Mouse (Mus musculus): Measurements from ENCODE around the gene Klhl5. TPM values are rescaled to one million over a fixed set of nuclear protein-coding genes. Genes with fewer than 3 reads are reported as not detected.

The Klhl5 gene
- polyA plus RNA-seq, 1 experiment from 2014 or later, result 27.2 TPM

- WGBS, result 90% methylated on average over 3 of the region's 3 CpGs
- no peak for ATAC-seq (ENCODE audit: low FRiP score, low read depth)
- no peak overlapping the region for H3K4me3 ChIP-seq
- H3K4me2 ChIP-seq (replicated peaks), result no peak overlapping the region
- no peaks in the 10 kb centered on the region for H3K4me1 ChIP-seq
- H3K27ac ChIP-seq (replicated peaks), result no peak overlapping the region
- H3K9ac ChIP-seq (replicated peaks), result no peak overlapping the region
- no peaks in the 10 kb centered on the region for H3K9me3 ChIP-seq
- H3K36me3 ChIP-seq, result peaks cover 42% of the 10 kb centered on the region
- H3K27me3 ChIP-seq, result no peaks in the 10 kb centered on the region
Measured at GRCm38 (mm10) chr5:65151276-65151675, 43.9 kb downstream of the Klhl5 start.

GRCm38 (mm10) chr5:65151767-65152166 lies 44.4 kb downstream of the Klhl5 start:
- WGBS, result 82% methylated on average over 5 of the region's 5 CpGs
- peaks cover 44% of the 10 kb centered on the region for H3K36me3 ChIP-seq

GRCm38 (mm10) chr5:65154287-65154686 lies 46.9 kb downstream of the Klhl5 start:
- Histone ChIP-seq H3K4me3 (no peak overlapping the region), H3K36me3 (peaks cover 34% of the 10 kb centered on the region), H3K4me2 (replicated peaks) (no peak overlapping the region), H3K27ac (replicated peaks) (no peak overlapping the region), H3K27me3 (no peaks in the 10 kb centered on the region), H3K9ac (replicated peaks) (no peak overlapping the region), H3K9me3 (no peaks in the 10 kb centered on the region), H3K4me1 (no peaks in the 10 kb centered on the region)
- WGBS, result 91% methylated on average over 6 of the region's 6 CpGs
- no peak for ATAC-seq (ENCODE audit: low FRiP score, low read depth)

More at GRCm38 (mm10) chr5:65151767-65152166, 44.4 kb downstream of the Klhl5 start:
- no peak for ATAC-seq (ENCODE audit: low FRiP score, low read depth)
- Histone ChIP-seq H3K4me1 (no peaks in the 10 kb centered on the region), H3K9me3 (no peaks in the 10 kb centered on the region), H3K9ac (replicated peaks) (no peak overlapping the region), H3K4me2 (replicated peaks) (no peak overlapping the region), H3K4me3 (no peak overlapping the region), H3K27me3 (no peaks in the 10 kb centered on the region), H3K27ac (replicated peaks) (no peak overlapping the region)

GRCm38 (mm10) chr5:65156853-65157252 lies 49.5 kb downstream of the Klhl5 start:
- no peaks in the 10 kb centered on the region for H3K4me1 ChIP-seq
- no peak overlapping the region for H3K27ac ChIP-seq (replicated peaks)
- H3K27me3 ChIP-seq, result no peaks in the 10 kb centered on the region
- ATAC-seq (ENCODE audit: low FRiP score, low read depth), result no peak
- no peak overlapping the region for H3K4me3 ChIP-seq
- no peak overlapping the region for H3K9ac ChIP-seq (replicated peaks)
- peaks cover 35% of the 10 kb centered on the region for H3K36me3 ChIP-seq
- WGBS, result 75% methylated on average over 2 of the region's 2 CpGs
- H3K9me3 ChIP-seq, result no peaks in the 10 kb centered on the region
- no peak overlapping the region for H3K4me2 ChIP-seq (replicated peaks)

DNA sequence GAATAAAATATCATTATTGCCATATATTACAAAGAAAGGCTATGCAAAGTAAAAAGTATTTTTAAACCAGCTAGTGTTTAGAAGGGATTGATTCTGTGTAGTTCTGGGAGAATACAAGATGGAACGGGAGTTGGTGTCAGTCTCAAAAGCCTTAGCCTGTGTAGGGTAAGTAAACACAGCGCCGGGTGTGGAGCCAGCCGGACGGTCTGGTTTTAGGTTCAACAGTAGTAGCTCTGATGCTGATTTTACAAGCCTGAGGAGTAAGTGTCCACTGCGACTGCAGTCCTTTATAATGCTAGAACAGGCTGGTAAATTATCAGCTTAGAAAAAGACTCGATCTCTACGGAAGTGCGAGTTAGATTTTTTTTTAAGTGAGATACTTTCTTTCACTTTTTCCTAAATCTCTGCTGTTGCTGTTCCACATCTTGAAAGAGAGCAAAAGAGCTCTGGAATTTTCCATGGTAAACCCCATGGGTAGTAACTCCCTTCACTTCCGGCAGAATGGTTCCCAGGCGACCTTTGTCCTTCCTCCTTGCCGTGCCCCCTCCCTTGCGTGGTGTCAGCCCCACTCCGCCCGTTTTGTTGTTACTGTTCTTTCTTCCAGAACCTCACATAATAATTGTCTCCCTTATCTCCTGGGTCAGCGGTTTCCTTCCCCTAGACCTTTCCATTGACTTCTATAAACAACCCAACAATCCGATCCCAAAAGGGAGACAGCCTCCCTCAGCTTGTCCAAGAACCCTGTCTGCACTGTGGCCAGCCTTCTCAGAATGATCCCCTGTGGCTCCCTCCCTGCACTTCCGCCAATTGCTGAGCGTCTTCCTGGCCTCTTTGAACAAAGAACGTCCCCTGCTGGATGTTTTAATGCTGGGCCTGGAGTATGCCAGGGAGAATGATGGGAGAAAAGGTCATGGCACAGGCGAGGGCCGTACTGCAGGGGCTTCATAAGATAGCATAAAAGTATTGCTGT lies 50.4 kb downstream of the Klhl5 start:
- Histone ChIP-seq H3K27me3 (no peaks in the 10 kb centered on the region), H3K27ac (replicated peaks) (no peak overlapping the region), H3K36me3 (peaks cover 34% of the 10 kb centered on the region), H3K4me3 (no peak overlapping the region), H3K9ac (replicated peaks) (no peak overlapping the region), H3K9me3 (no peaks in the 10 kb centered on the region), H3K4me1 (no peaks in the 10 kb centered on the region), H3K4me2 (replicated peaks) (no peak overlapping the region)
- WGBS, result 77% methylated on average over 22 of the region's 22 CpGs
- no peak for ATAC-seq (ENCODE audit: low FRiP score, low read depth)

GRCm38 (mm10) chr5:65158696-65159305 lies 51.5 kb downstream of the Klhl5 start:
- no peak overlapping the region for H3K4me3 ChIP-seq
- H3K27ac ChIP-seq (replicated peaks), result no peak overlapping the region
- H3K4me2 ChIP-seq (replicated peaks), result no peak overlapping the region
- H3K9me3 ChIP-seq, result no peaks in the 10 kb centered on the region
- no peaks in the 10 kb centered on the region for H3K27me3 ChIP-seq
- peaks cover 37% of the 10 kb centered on the region for H3K36me3 ChIP-seq
- H3K4me1 ChIP-seq, result no peaks in the 10 kb centered on the region
- no peak for ATAC-seq (ENCODE audit: low FRiP score, low read depth)
- no peak overlapping the region for H3K9ac ChIP-seq (replicated peaks)
- 91% methylated on average over 20 of the region's 20 CpGs for WGBS

DNA sequence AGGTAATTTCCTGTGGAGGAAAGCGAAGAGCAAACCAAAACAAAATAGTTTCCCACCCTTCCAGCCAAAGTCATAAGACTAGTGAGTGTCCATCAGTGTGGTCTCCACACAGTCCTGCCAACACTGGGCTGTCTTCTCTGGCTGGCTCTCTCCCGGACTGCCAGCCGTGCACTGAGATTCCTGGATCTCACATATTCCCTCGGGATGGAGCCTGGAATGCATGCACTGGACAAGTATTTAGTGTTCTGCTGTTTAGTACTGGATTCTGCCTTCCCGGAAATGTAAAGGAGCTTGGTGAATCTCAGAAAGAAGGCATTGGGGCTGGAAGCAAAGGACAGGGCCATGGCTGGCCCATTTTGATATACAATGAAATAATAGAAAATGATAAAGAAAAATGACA lies 55.7 kb downstream of the Klhl5 start:
- Histone ChIP-seq H3K9ac (replicated peaks) (no peak overlapping the region), H3K36me3 (peaks cover 40% of the 10 kb centered on the region), H3K27ac (replicated peaks) (no peak overlapping the region), H3K4me2 (replicated peaks) (no peak overlapping the region), H3K4me3 (no peak overlapping the region), H3K27me3 (no peaks in the 10 kb centered on the region), H3K4me1 (no peaks in the 10 kb centered on the region), H3K9me3 (no peaks in the 10 kb centered on the region)
- WGBS, result 76% methylated on average over 5 of the region's 5 CpGs
- ATAC-seq (ENCODE audit: low FRiP score, low read depth), result no peak

DNA sequence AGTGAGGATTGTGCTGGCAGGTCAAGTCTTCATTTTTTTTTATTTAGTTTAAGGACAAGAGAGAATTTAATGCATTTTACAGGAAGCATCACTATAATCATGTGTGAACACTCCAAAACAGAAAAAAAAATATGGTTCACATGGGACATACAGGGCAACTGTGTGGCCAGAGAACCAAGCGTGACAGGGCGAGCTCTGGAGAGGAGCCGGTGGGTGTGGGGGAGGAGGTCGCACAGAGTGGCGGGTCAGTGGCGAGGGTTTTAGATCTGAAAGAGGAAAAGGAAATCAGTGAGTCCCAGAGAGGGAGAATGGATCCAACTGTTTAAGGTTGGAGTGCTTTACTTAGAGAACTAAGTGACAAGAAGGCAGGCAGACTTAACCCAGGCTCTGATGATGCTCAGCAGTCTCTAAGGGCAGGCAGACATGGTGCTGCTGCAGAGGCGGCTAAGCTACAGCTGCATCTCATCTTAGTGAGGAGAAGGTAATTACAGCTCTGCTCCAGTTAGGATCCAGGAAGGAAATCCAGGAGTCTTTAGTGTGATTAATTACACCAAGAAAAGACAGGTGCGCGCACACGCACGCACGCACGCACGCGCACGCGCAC lies 56.3 kb downstream of the Klhl5 start:
- Histone ChIP-seq H3K36me3 (peaks cover 40% of the 10 kb centered on the region), H3K27ac (replicated peaks) (no peak overlapping the region), H3K4me1 (no peaks in the 10 kb centered on the region), H3K4me3 (no peak overlapping the region), H3K27me3 (no peaks in the 10 kb centered on the region), H3K9ac (replicated peaks) (no peak overlapping the region), H3K9me3 (no peaks in the 10 kb centered on the region), H3K4me2 (replicated peaks) (no peak overlapping the region)
- no peak for ATAC-seq (ENCODE audit: low FRiP score, low read depth)
- WGBS, result 93% methylated on average over 17 of the region's 17 CpGs

DNA sequence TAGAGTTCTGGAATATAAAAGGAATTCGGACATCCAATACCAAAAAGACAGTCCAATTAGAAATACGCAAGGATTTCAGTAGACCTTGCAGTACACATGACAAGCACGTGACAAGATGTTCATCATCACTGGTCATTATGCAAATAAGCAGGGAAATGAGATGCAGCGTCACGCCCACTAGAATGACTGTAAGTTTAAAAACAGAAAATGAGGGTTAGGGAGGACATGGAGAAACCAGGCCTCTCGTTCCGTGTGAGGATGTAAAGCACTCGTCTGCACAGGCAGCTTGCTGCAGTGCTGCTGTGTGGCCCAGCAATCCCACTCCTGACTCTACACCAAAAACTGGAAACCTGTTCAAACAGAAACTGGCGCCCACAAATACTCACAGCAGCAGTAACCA lies 62.9 kb downstream of the Klhl5 start:
- no peak overlapping the region for H3K4me2 ChIP-seq (replicated peaks)
- ATAC-seq (ENCODE audit: low FRiP score, low read depth), result no peak
- no peaks in the 10 kb centered on the region for H3K4me1 ChIP-seq
- WGBS, result 87% methylated on average over 9 of the region's 9 CpGs
- peaks cover 7% of the 10 kb centered on the region; the same call in 1 of the 2 replicates for H3K36me3 ChIP-seq
- H3K27me3 ChIP-seq, result no peaks in the 10 kb centered on the region
- H3K9ac ChIP-seq (replicated peaks), result no peak overlapping the region
- H3K9me3 ChIP-seq, result no peaks in the 10 kb centered on the region
- no peak overlapping the region for H3K4me3 ChIP-seq
- H3K27ac ChIP-seq (replicated peaks), result no peak overlapping the region

- no peaks in the 10 kb centered on the region for H3K27me3 ChIP-seq
- no peaks in the 10 kb centered on the region for H3K36me3 ChIP-seq
- H3K9me3 ChIP-seq, result no peaks in the 10 kb centered on the region
- peak; percentile 66; the same call in 1 of the 2 replicates for ATAC-seq (ENCODE audit: low FRiP score, low read depth)
- 62% methylated on average over 26 of the region's 26 CpGs for WGBS
- H3K4me2 ChIP-seq (replicated peaks), result peak overlapping the region; percentile 25
- H3K27ac ChIP-seq (replicated peaks), result 0 out of 2 replicates have a peak overlapping the region, but pooled peaks have one; percentile 31
- no peaks in the 10 kb centered on the region; the same call in none of the 2 replicates for H3K4me1 ChIP-seq
- no peak overlapping the region for H3K4me3 ChIP-seq
- H3K9ac ChIP-seq (replicated peaks), result no peak overlapping the region
Measured at GRCm38 (mm10) chr5:65175035-65175917, 67.9 kb downstream of the Klhl5 start.

DNA sequence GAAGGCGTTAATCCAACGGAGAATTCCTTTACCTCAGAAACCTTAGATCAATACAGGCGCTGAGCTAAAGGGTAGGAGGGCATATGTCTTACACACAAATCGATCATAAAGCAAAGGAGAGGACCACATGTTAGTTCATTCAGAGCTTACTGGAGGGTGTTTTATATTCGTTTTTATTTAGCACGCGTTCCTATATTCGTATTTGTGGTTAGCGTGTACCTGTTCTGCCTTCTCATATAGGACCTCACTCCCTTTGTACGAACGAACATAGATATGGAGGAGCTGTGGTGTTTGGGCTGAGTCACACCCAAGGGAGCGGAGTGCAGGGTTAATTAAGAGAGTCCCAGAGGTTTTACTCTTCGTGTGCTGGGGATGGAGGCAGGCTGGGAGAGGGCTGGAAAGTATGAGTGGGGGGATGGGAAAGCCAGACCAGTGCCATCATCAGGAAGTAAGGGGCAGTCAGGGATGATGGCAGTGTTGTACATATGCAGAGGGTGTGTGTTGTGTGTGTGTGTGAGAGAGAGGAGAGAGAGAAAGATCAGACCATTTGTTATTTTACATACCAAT lies 68.7 kb downstream of the Klhl5 start:
- Histone ChIP-seq H3K4me1 (peaks cover 2% of the 10 kb centered on the region), H3K27me3 (no peaks in the 10 kb centered on the region), H3K4me3 (no peak overlapping the region), H3K4me2 (replicated peaks) (peak overlapping the region; percentile 25), H3K9ac (replicated peaks) (no peak overlapping the region), H3K27ac (replicated peaks) (0 out of 2 replicates have a peak overlapping the region, but pooled peaks have one; percentile 31), H3K9me3 (no peaks in the 10 kb centered on the region), H3K36me3 (no peaks in the 10 kb centered on the region)
- 65% methylated on average over 13 of the region's 13 CpGs for WGBS
- ATAC-seq (ENCODE audit: low FRiP score, low read depth), result peak; percentile 65; the same call in 1 of the 2 replicates
